Mouse (Mus musculus) heart, adult 2 months (tissue): ENCODE measurements around the gene 4932438H23Rik.

Experiments used
- CTCF ChIP-seq: fragments of 200-600 bp; IDR thresholded peaks from 2 replicates; pipeline ENCODE4 v1.8.1; 2022; ENCODE audit warnings: antibody characterized with exemption, mild to moderate bottlenecking, moderate library complexity
- EP300 ChIP-seq: fragments of 200-500 bp; IDR thresholded peaks from 2 replicates; pipeline ENCODE4 v1.6.1; 2011; ENCODE audit warnings: low read depth, low read length, control low read depth; ENCODE audit not compliant: insufficient read depth
- POLR2A ChIP-seq: fragments of 200-500 bp; IDR thresholded peaks from 2 replicates; pipeline ENCODE4 v1.6.1; 2011; ENCODE audit warnings: mild to moderate bottlenecking, low read depth, low read length, control low read depth; ENCODE audit not compliant: insufficient read depth

DNA sequence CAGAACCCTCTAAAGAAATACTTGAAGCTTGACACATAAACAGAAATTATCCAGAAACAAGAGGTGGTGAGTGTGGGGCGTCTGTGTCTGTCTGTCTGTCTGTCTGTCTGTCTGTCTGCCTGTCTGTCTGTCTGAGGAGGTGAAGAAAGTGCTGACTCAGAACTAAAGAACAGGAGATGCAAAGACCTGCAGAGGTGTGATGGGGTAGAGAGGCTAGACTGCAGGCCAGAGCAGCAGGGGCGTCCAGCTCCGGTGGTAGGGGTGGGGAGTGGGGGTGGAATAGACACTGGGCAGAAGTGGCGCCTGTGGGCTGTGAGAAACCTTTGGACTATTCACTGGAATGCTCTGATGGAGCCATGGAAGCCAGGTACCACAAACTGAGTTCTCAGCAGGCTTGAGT lies 21.1 kb upstream of the 4932438H23Rik start:
- TF ChIP-seq POLR2A (no peak), EP300 (no peak), CTCF (no peak)
